Mouse (Mus musculus) neural tube, embryonic 14.5 days (tissue): ENCODE results near the gene Setd7. TPM values are rescaled to one million over a fixed set of nuclear protein-coding genes. Genes with fewer than 3 reads are reported as not detected.

Experiments
- ATAC-seq: fragments of 200-750 bp; cut with Nextera tagmentation; 2 replicates; pipeline ENCODE4 v1.8.0; 2017; ENCODE audit warnings: low read depth, mild to moderate bottlenecking, moderate TSS enrichment, moderate library complexity
- H3K27ac ChIP-seq: fragments of 300-500 bp; sonication (generic); 2 replicates; pipeline ENCODE4 v1.5.1; 2014; ENCODE audit warnings: low read depth, mild to moderate bottlenecking, control low read depth, low read length, moderate library complexity, mixed read lengths
- H3K27me3 ChIP-seq: fragments of 300-500 bp; sonication (generic); 2 replicates; pipeline ENCODE4 v1.6.1; 2014; ENCODE audit warnings: low read length; ENCODE audit not compliant: control insufficient read depth, insufficient read depth
- H3K36me3 ChIP-seq: fragments of 300-500 bp; sonication (generic); 2 replicates; pipeline ENCODE4 v1.6.1; 2014; ENCODE audit warnings: low read length, mixed read lengths; ENCODE audit not compliant: control insufficient read depth, insufficient read depth
- H3K4me1 ChIP-seq: fragments of 300-500 bp; sonication (generic); 2 replicates; pipeline ENCODE4 v1.6.1; 2014; ENCODE audit warnings: low read length; ENCODE audit not compliant: control insufficient read depth, insufficient read depth
- H3K4me2 ChIP-seq: fragments of 300-500 bp; sonication (generic); 2 replicates; pipeline ENCODE4 v1.6.1; 2014; ENCODE audit warnings: mild to moderate bottlenecking, low read depth, low read length, control low read depth
- H3K4me3 ChIP-seq: fragments of 300-500 bp; sonication (generic); 2 replicates; pipeline ENCODE4 v1.5.1; 2014; ENCODE audit warnings: low read depth, low read length, control low read depth, mixed read lengths
- H3K9ac ChIP-seq: fragments of 300-500 bp; sonication (generic); replicated peaks from 2 replicates; pipeline ENCODE4 v1.6.1; 2014; ENCODE audit warnings: low read depth, mild to moderate bottlenecking, control low read depth, low read length, mixed read lengths
- H3K9me3 ChIP-seq: fragments of 300-500 bp; sonication (generic); 2 replicates; pipeline ENCODE4 v1.6.1; 2016; ENCODE audit warnings: low read length; ENCODE audit not compliant: control insufficient read depth
- WGBS: fragments of 180-500 bp; shearing (Covaris S2); extraction: QIAGEN DNeasy Blood & Tissue Kit; methylation state at CpG from one replicate; pipeline ENCODE4 v1.1.7; 2014; 5-methylcytosine and 5-hydroxymethylcytosine counted together
- polyA plus RNA-seq: library from polyadenylated mRNA; unstranded; fragments of >200 nt; fragmentation: Nextera tagmentation; extraction: Ambion mirVana; gene quantifications from 2 replicates; pipeline ENCODE4 v1.2.1, GENCODE M21; 2014

Gene Setd7
- polyA plus RNA-seq, 1 experiment from 2014 or later = 4.2 TPM

GRCm38 (mm10) chr3:51561993-51562385 lies 1.3 kb upstream of the Setd7 start:
- Histone ChIP-seq H3K4me3 (peak overlapping the region; percentile 88; the same call in 1 of the 2 replicates), H3K27ac (no peak overlapping the region)
- 67% methylated on average over 6 of the region's 6 CpGs for WGBS

GRCm38 (mm10) chr3:51561109-51561992 lies 672 bp upstream of the Setd7 start:
- peaks cover 13% of the 10 kb centered on the region for H3K4me1 ChIP-seq
- WGBS = 1% methylated on average over 32 of the region's 32 CpGs
- H3K4me3 ChIP-seq = peak overlapping the region; percentile 88
- no peaks in the 10 kb centered on the region for H3K9me3 ChIP-seq
- H3K27me3 ChIP-seq = no peaks in the 10 kb centered on the region
- no peaks in the 10 kb centered on the region for H3K36me3 ChIP-seq
- peak overlapping the region; percentile 94 for H3K27ac ChIP-seq
- peak; percentile 42 for ATAC-seq
- peak overlapping the region; percentile 98 for H3K9ac ChIP-seq
- H3K4me2 ChIP-seq = peak overlapping the region; percentile 98

More at GRCm38 (mm10) chr3:51561993-51562385, 1.3 kb upstream of the Setd7 start:
- Histone ChIP-seq H3K9me3 (no peaks in the 10 kb centered on the region), H3K9ac (no peak overlapping the region), H3K4me2 (peak overlapping the region; percentile 98; the same call in 1 of the 2 replicates), H3K4me1 (peaks cover 13% of the 10 kb centered on the region), H3K27me3 (no peaks in the 10 kb centered on the region), H3K36me3 (no peaks in the 10 kb centered on the region)
- no peak for ATAC-seq

- peak; percentile 77 for ATAC-seq
- under 1% methylated on average over 69 of the region's 80 CpGs for WGBS
- Histone ChIP-seq H3K36me3 (no peaks in the 10 kb centered on the region), H3K4me1 (peaks cover 13% of the 10 kb centered on the region), H3K27me3 (no peaks in the 10 kb centered on the region), H3K9me3 (no peaks in the 10 kb centered on the region), H3K9ac (peak overlapping the region; percentile 98), H3K4me3 (peak overlapping the region; percentile 88), H3K4me2 (peak overlapping the region; percentile 98), H3K27ac (peak overlapping the region; percentile 94)
These were observed 857 bp downstream of the Setd7 start for GRCm38 (mm10) chr3:51559594-51560450.

GRCm38 (mm10) chr3:51555583-51555982 lies 5.1 kb downstream of the Setd7 start:
- no peaks in the 10 kb centered on the region for H3K27me3 ChIP-seq
- no peaks in the 10 kb centered on the region for H3K9me3 ChIP-seq
- H3K4me3 ChIP-seq = no peak overlapping the region
- WGBS = 83% methylated on average over 8 of the region's 8 CpGs
- H3K4me2 ChIP-seq = no peak overlapping the region
- no peak for ATAC-seq
- no peak overlapping the region for H3K27ac ChIP-seq
- H3K4me1 ChIP-seq = peaks cover 30% of the 10 kb centered on the region
- no peaks in the 10 kb centered on the region for H3K36me3 ChIP-seq
- no peak overlapping the region for H3K9ac ChIP-seq

- no peak overlapping the region for H3K9ac ChIP-seq
- peaks cover 30% of the 10 kb centered on the region for H3K4me1 ChIP-seq
- 87% methylated on average over 4 of the region's 4 CpGs for WGBS
These were observed 5.8 kb downstream of the Setd7 start for GRCm38 (mm10) chr3:51554836-51555235.

GRCm38 (mm10) chr3:51554067-51554466 lies 6.6 kb downstream of the Setd7 start:
- H3K9me3 ChIP-seq = no peaks in the 10 kb centered on the region
- H3K27ac ChIP-seq = no peak overlapping the region
- no peak overlapping the region for H3K4me3 ChIP-seq
- H3K36me3 ChIP-seq = no peaks in the 10 kb centered on the region
- H3K4me2 ChIP-seq = no peak overlapping the region
- no peak overlapping the region for H3K9ac ChIP-seq
- no peak for ATAC-seq
- H3K4me1 ChIP-seq = peaks cover 27% of the 10 kb centered on the region
- 80% methylated on average over 9 of the region's 9 CpGs for WGBS
- no peaks in the 10 kb centered on the region for H3K27me3 ChIP-seq

More at GRCm38 (mm10) chr3:51554836-51555235, 5.8 kb downstream of the Setd7 start:
- H3K36me3 ChIP-seq = no peaks in the 10 kb centered on the region
- no peaks in the 10 kb centered on the region for H3K9me3 ChIP-seq
- no peaks in the 10 kb centered on the region for H3K27me3 ChIP-seq
- no peak overlapping the region for H3K4me2 ChIP-seq
- H3K4me3 ChIP-seq = no peak overlapping the region
- no peak for ATAC-seq
- H3K27ac ChIP-seq = no peak overlapping the region

GRCm38 (mm10) chr3:51553497-51553875 lies 7.2 kb downstream of the Setd7 start:
- no peaks in the 10 kb centered on the region for H3K27me3 ChIP-seq
- no peak overlapping the region for H3K9ac ChIP-seq
- peak; percentile 55; the same call in 1 of the 2 replicates for ATAC-seq
- peaks cover 21% of the 10 kb centered on the region for H3K4me1 ChIP-seq
- no peaks in the 10 kb centered on the region for H3K9me3 ChIP-seq
- 64% methylated on average over 8 of the region's 8 CpGs for WGBS
- no peak overlapping the region for H3K4me3 ChIP-seq
- H3K36me3 ChIP-seq = no peaks in the 10 kb centered on the region
- H3K4me2 ChIP-seq = no peak overlapping the region
- 0 out of 2 replicates have a peak overlapping the region, but pooled peaks have one; percentile 22 for H3K27ac ChIP-seq

GRCm38 (mm10) chr3:51552841-51553496 lies 7.7 kb downstream of the Setd7 start:
- Histone ChIP-seq H3K9me3 (no peaks in the 10 kb centered on the region), H3K27me3 (no peaks in the 10 kb centered on the region), H3K4me3 (no peak overlapping the region), H3K27ac (no peak overlapping the region), H3K4me1 (peaks cover 17% of the 10 kb centered on the region; the same call in 1 of the 2 replicates), H3K4me2 (no peak overlapping the region), H3K9ac (no peak overlapping the region), H3K36me3 (no peaks in the 10 kb centered on the region)
- no peak for ATAC-seq
- 59% methylated on average over 10 of the region's 10 CpGs for WGBS
